Mouse (Mus musculus) liver, embryonic 14.5 days (tissue): ENCODE data around the gene Gm21319.
"Not testable (repeated sequence)": the region's sequence is repeated elsewhere in the genome, so short reads cannot be mapped to it uniquely, and the experiment has no call there.

Experiments
- CTCF ChIP-seq: IDR thresholded peaks from 2 replicates; pipeline ENCODE4 v1.5.1; 2016; ENCODE audit warnings: antibody characterized with exemption, low read depth, control low read depth
- EP300 ChIP-seq: IDR thresholded peaks from 2 replicates; pipeline ENCODE4 v1.6.1; 2016; ENCODE audit warnings: antibody characterized with exemption, low read depth

DNA sequence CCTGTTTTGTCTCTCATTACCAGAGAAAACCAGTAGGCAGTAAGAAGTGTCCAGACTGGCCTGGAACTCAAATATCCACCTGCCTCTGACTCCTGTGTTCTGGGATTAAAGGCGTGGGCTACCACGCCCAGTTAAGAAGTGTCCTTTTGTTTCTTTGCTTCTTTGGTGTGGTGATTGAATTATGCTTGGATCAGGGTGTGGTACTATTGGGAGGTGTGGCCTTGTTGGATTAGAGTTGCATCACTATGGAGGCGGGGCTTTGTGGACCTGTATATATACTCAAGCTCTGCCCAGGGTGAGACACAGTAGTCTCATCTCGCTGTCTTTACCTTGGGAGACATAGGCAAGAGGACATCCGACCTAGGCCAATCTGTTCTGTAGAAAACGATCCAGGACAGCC, 40.7 kb upstream of the Gm21319 start, which contains the start of gene BB287469:
- not testable (repeated sequence) for TF ChIP-seq CTCF, EP300
